Mouse (Mus musculus) limb, embryonic 14.5 days (tissue): ENCODE measurements around the gene Gulp1. TPM values are rescaled to one million over a fixed set of nuclear protein-coding genes. Genes with fewer than 3 reads are reported as not detected.

Source experiments
- ATAC-seq: fragments of 200-750 bp; cut with Nextera tagmentation; 2 replicates; pipeline ENCODE4 v1.8.0; 2017; ENCODE audit warnings: low read depth, moderate number of reproducible peaks, moderate TSS enrichment; ENCODE audit not compliant: low FRiP score
- DNase-seq: peaks from one replicate; pipeline ENCODE4 v3.0.0-alpha.2; 2015; ENCODE audit warnings: low spot score
- H3K27ac ChIP-seq: fragments of 300-500 bp; sonication (generic); replicated peaks from 2 replicates; pipeline ENCODE4 v1.5.1; 2014; ENCODE audit warnings: low read depth, mild to moderate bottlenecking, low read length, moderate library complexity, mixed read lengths
- H3K27me3 ChIP-seq: fragments of 300-500 bp; sonication (generic); 2 replicates; pipeline ENCODE4 v1.6.1; 2014; ENCODE audit warnings: low read length, mixed read lengths; ENCODE audit not compliant: control insufficient read depth, insufficient read depth
- H3K36me3 ChIP-seq: fragments of 300-500 bp; sonication (generic); 2 replicates; pipeline ENCODE4 v1.6.1; 2014; ENCODE audit warnings: mild to moderate bottlenecking, low read length, moderate library complexity, mixed read lengths; ENCODE audit not compliant: control insufficient read depth, insufficient read depth
- H3K4me1 ChIP-seq: fragments of 300-500 bp; sonication (generic); 2 replicates; pipeline ENCODE4 v1.6.1; 2014; ENCODE audit warnings: antibody characterized with exemption, low read length, mixed read lengths; ENCODE audit not compliant: control insufficient read depth, insufficient read depth
- H3K4me2 ChIP-seq: fragments of 300-500 bp; sonication (generic); replicated peaks from 2 replicates; pipeline ENCODE4 v1.6.1; 2014; ENCODE audit warnings: low read depth, mild to moderate bottlenecking, low read length, moderate library complexity; ENCODE audit not compliant: severe bottlenecking
- H3K4me3 ChIP-seq: fragments of 300-500 bp; sonication (generic); replicated peaks from 2 replicates; pipeline ENCODE4 v1.5.1; 2014; ENCODE audit warnings: low read length
- H3K9ac ChIP-seq: fragments of 300-500 bp; sonication (generic); 2 replicates; pipeline ENCODE4 v1.6.1; 2014; ENCODE audit warnings: mild to moderate bottlenecking, low read depth, low read length, moderate library complexity; ENCODE audit not compliant: severe bottlenecking
- H3K9me3 ChIP-seq: fragments of 300-500 bp; sonication (generic); 2 replicates; pipeline ENCODE4 v1.6.1; 2016; ENCODE audit warnings: low read length; ENCODE audit not compliant: control insufficient read depth
- POLR2A ChIP-seq: fragments of 200-500 bp; IDR thresholded peaks from 2 replicates; pipeline ENCODE4 v1.8.0; 2012; ENCODE audit warnings: inconsistent platforms, mild to moderate bottlenecking, moderate library complexity, borderline replicate concordance; ENCODE audit not compliant: insufficient read depth, insufficient read length; ENCODE audit errors: extremely low read depth
- WGBS: fragments of 180-500 bp; shearing (Covaris S2); extraction: QIAGEN DNeasy Blood & Tissue Kit; methylation state at CpG from one replicate; pipeline ENCODE4 v1.1.7; 2014; 5-methylcytosine and 5-hydroxymethylcytosine counted together
- polyA plus RNA-seq, 2 experiments: library from polyadenylated mRNA; depleted of rRNA in 1 of 2; stranded (reverse) in 1 of 2; unstranded in 1 of 2; fragments of >200 nt; fragmentation: Nextera tagmentation in 1 of 2; extraction: Ambion mirVana in 1 of 2; gene quantifications; 2 replicates each; pipeline versions ENCODE4 v1.2.1 to v1.2.3; 2012 to 2014

Gulp1 gene
- polyA plus RNA-seq, 2 experiments: 35.8 to 41.9 TPM

- H3K27me3 ChIP-seq: no peaks in the 10 kb centered on the region
- H3K27ac ChIP-seq: no peak overlapping the region
- no peaks in the 10 kb centered on the region for H3K9me3 ChIP-seq
- no peak overlapping the region for H3K9ac ChIP-seq
- DNase-seq: no peak
- no peak overlapping the region for H3K4me2 ChIP-seq
- 82% methylated on average over 6 of the region's 6 CpGs for WGBS
- ATAC-seq: no peak
- no peaks in the 10 kb centered on the region for H3K4me1 ChIP-seq
- H3K36me3 ChIP-seq: no peaks in the 10 kb centered on the region
- no peak overlapping the region for H3K4me3 ChIP-seq
- TF ChIP-seq POLR2A: no peak
These were observed 94.5 kb downstream of the Gulp1 start for GRCm38 (mm10) chr1:44645678-44646276.

GRCm38 (mm10) chr1:44678974-44679373, 127.7 kb downstream of the Gulp1 start:
- H3K4me2 ChIP-seq: no peak overlapping the region
- ATAC-seq (peak; percentile 76), DNase-seq (peak; percentile 81)
- no peak overlapping the region for H3K4me3 ChIP-seq
- peaks cover 24% of the 10 kb centered on the region for H3K4me1 ChIP-seq
- WGBS: 18% methylated on average over 3 of the region's 3 CpGs
- H3K27ac ChIP-seq: peak overlapping the region; percentile 80
- no peak for TF ChIP-seq POLR2A
- H3K27me3 ChIP-seq: no peaks in the 10 kb centered on the region
- no peaks in the 10 kb centered on the region for H3K9me3 ChIP-seq
- no peak overlapping the region for H3K9ac ChIP-seq
- H3K36me3 ChIP-seq: no peaks in the 10 kb centered on the region

- TF ChIP-seq POLR2A: no peak
- DNase-seq: peak; percentile 86
- Histone ChIP-seq H3K27me3 (no peaks in the 10 kb centered on the region), H3K9ac (no peak overlapping the region), H3K4me2 (no peak overlapping the region), H3K36me3 (no peaks in the 10 kb centered on the region), H3K9me3 (no peaks in the 10 kb centered on the region), H3K27ac (peak overlapping the region; percentile 80), H3K4me3 (no peak overlapping the region), H3K4me1 (peaks cover 24% of the 10 kb centered on the region)
- peak; percentile 92 for ATAC-seq
- WGBS: 16% methylated on average over 3 of the region's 3 CpGs
These were observed 128.1 kb downstream of the Gulp1 start for GRCm38 (mm10) chr1:44679415-44679814.

- ATAC-seq: no peak
- no peak for DNase-seq
- H3K27ac ChIP-seq: no peak overlapping the region
- 72% methylated on average over 2 of the region's 2 CpGs for WGBS
- TF ChIP-seq POLR2A: no peak
- no peaks in the 10 kb centered on the region for H3K9me3 ChIP-seq
- no peak overlapping the region for H3K9ac ChIP-seq
- H3K36me3 ChIP-seq: no peaks in the 10 kb centered on the region
- no peaks in the 10 kb centered on the region for H3K27me3 ChIP-seq
- H3K4me3 ChIP-seq: no peak overlapping the region
- H3K4me1 ChIP-seq: peaks cover 24% of the 10 kb centered on the region
- H3K4me2 ChIP-seq: no peak overlapping the region
These were observed 131.2 kb downstream of the Gulp1 start for GRCm38 (mm10) chr1:44682556-44682955.

- Histone ChIP-seq H3K27me3 (no peaks in the 10 kb centered on the region), H3K27ac (no peak overlapping the region), H3K4me3 (no peak overlapping the region), H3K4me1 (peaks cover 18% of the 10 kb centered on the region), H3K36me3 (no peaks in the 10 kb centered on the region), H3K9me3 (no peaks in the 10 kb centered on the region), H3K9ac (no peak overlapping the region), H3K4me2 (no peak overlapping the region)
- TF ChIP-seq POLR2A: no peak
- 40% methylated on average over 6 of the region's 6 CpGs for WGBS
- ATAC-seq: no peak
- no peak for DNase-seq
These were observed 132.4 kb downstream of the Gulp1 start for GRCm38 (mm10) chr1:44683723-44684122.
